Comparison of ENCODE assay signal across 28 mouse cellular contexts in the genomic region with DNA sequence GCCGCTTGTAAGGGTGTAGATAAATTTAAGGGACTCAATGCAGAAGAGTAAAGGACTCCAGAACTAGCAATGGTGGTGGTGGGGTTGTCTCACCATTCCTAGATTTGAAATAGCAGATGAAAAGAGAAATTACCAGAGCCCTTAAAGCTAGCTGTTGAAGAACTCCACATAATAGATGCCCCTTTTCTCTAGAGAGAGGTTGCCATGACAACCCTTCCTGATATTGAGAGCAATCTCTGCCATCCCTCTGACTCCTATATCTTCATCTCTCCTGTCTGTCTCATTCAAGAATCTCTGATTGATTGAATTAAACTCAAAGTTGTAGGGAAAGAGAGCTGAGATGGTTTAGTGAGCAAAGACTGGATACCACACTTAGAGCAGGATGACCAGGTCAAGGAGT. TPM values are rescaled to one million over a fixed set of nuclear protein-coding genes. Genes with fewer than 3 reads are reported as not detected.
A peak's percentile ranks its signal among the peaks of the same experiment; 100 is the strongest.
DNase-seq lines count a peak whose midpoint lies in the region; ATAC-seq lines count a peak whose summit lies in the region.
"Had no signal": no experiment of that assay in that cellular context is flagged by ENCODE, and none has a peak within 500 bp of the region (broad histone marks: within the 10 kb centered on the region; RNA-seq: fewer than 3 reads in every experiment).

No protein-coding gene starts in this region.

- no peaks in the 10 kb centered on the region for H3K27me3 ChIP-seq in forebrain, embryonic 14.5 days (replicated peaks; ENCODE audit: control insufficient read depth, insufficient read depth, low read length)
- H3K27me3 ChIP-seq in forebrain, embryonic 13.5 days = no peaks in the 10 kb centered on the region
- H3K27me3 ChIP-seq in hindbrain, embryonic 14.5 days (ENCODE audit: control insufficient read depth, insufficient read depth, low read length) = no peaks in the 10 kb centered on the region
- H3K27me3 ChIP-seq in hindbrain, embryonic 13.5 days = no peaks in the 10 kb centered on the region
- H3K27me3 ChIP-seq in midbrain, embryonic 14.5 days (ENCODE audit: control insufficient read depth, insufficient read depth, low read length) = no peaks in the 10 kb centered on the region
- no peaks in the 10 kb centered on the region for H3K27me3 ChIP-seq in midbrain, embryonic 16.5 days (ENCODE audit: control insufficient read depth, insufficient read depth, low read depth, low read length)
- H3K27me3 ChIP-seq: CH12.LX; embryonic facial prominence, embryonic 13.5 days; forebrain, embryonic 15.5 days had no signal

- H3K4me1 ChIP-seq in forebrain, embryonic 14.5 days (ENCODE audit: control insufficient read depth, insufficient read depth, low read length) = no peaks in the 10 kb centered on the region
- no peaks in the 10 kb centered on the region for H3K4me1 ChIP-seq in forebrain, embryonic 13.5 days
- H3K4me1 ChIP-seq in hindbrain, embryonic 14.5 days (replicated peaks; ENCODE audit: control insufficient read depth, insufficient read depth, low read length) = no peaks in the 10 kb centered on the region
- no peaks in the 10 kb centered on the region for H3K4me1 ChIP-seq in hindbrain, embryonic 13.5 days (replicated peaks)
- no peaks in the 10 kb centered on the region for H3K4me1 ChIP-seq in midbrain, embryonic 14.5 days (ENCODE audit: control insufficient read depth, insufficient read depth, low read length)
- no peaks in the 10 kb centered on the region for H3K4me1 ChIP-seq in midbrain, embryonic 16.5 days (ENCODE audit: control insufficient read depth, insufficient read depth, low read length)
- H3K4me1 ChIP-seq: embryonic facial prominence, embryonic 10.5 days; embryonic facial prominence, embryonic 13.5 days; forebrain, embryonic 15.5 days had no signal

- 78% methylated on average over 1 of the region's 1 CpGs for WGBS in forebrain, embryonic 14.5 days
- WGBS in forebrain, embryonic 13.5 days = 76% methylated on average over 1 of the region's 1 CpGs
- 85% methylated on average over 1 of the region's 1 CpGs for WGBS in hindbrain, embryonic 14.5 days
- 81% methylated on average over 1 of the region's 1 CpGs for WGBS in hindbrain, embryonic 13.5 days
- WGBS in midbrain, embryonic 14.5 days = 84% methylated on average over 1 of the region's 1 CpGs
- WGBS in midbrain, embryonic 16.5 days = 84% methylated on average over 1 of the region's 1 CpGs

- H3K9me3 ChIP-seq in forebrain, embryonic 14.5 days (replicated peaks; ENCODE audit: control insufficient read depth, low read length) = no peaks in the 10 kb centered on the region
- H3K9me3 ChIP-seq in forebrain, embryonic 13.5 days (replicated peaks) = no peaks in the 10 kb centered on the region
- no peaks in the 10 kb centered on the region for H3K9me3 ChIP-seq in hindbrain, embryonic 14.5 days (ENCODE audit: control insufficient read depth, low read length)
- no peaks in the 10 kb centered on the region for H3K9me3 ChIP-seq in hindbrain, embryonic 13.5 days
- H3K9me3 ChIP-seq in midbrain, embryonic 14.5 days (ENCODE audit: control insufficient read depth, low read length) = no peaks in the 10 kb centered on the region
- H3K9me3 ChIP-seq in midbrain, embryonic 16.5 days (replicated peaks; ENCODE audit: control insufficient read depth, low read length, poor library complexity, severe bottlenecking) = no peaks in the 10 kb centered on the region
- H3K9me3 ChIP-seq: embryonic facial prominence, embryonic 10.5 days; embryonic facial prominence, embryonic 13.5 days; forebrain, embryonic 15.5 days; G1E had no signal

- H3K9ac ChIP-seq in forebrain, embryonic 14.5 days (ENCODE audit: low read length) = no peak overlapping the region
- H3K9ac ChIP-seq in forebrain, embryonic 13.5 days = no peak overlapping the region
- H3K9ac ChIP-seq in hindbrain, embryonic 14.5 days = no peak overlapping the region
- H3K9ac ChIP-seq in hindbrain, embryonic 13.5 days = no peak overlapping the region
- H3K9ac ChIP-seq in midbrain, embryonic 14.5 days (replicated peaks; ENCODE audit: low read length) = no peak overlapping the region
- H3K9ac ChIP-seq in midbrain, embryonic 16.5 days (ENCODE audit: low read depth, low read length) = no peak overlapping the region
- H3K9ac ChIP-seq: embryonic facial prominence, embryonic 13.5 days; forebrain, embryonic 15.5 days had no signal

- peak; percentile 41 for DNase-seq in forebrain, embryonic 14.5 days (ENCODE audit: low spot score)
- DNase-seq in hindbrain, embryonic 14.5 days (ENCODE audit: low spot score) = peak; percentile 38
- peak; percentile 69 for DNase-seq in midbrain, embryonic 14.5 days
- peak; percentile 25 for DNase-seq in brain, adult 2 months (ENCODE audit: low read depth, low spot score)
- no peak for DNase-seq in cerebellum, adult 11-12 months
- DNase-seq: adrenal gland, postnatal 10 days; adrenal gland, postnatal 36 days; B cell, adult 2 months; cerebellum, adult 18-20 months; cerebellum, adult 9-10 months; cerebellum, postnatal 14 days; gastrocnemius, postnatal 10 days; gastrocnemius, postnatal 36 days; kidney, adult 18-20 months; kidney, adult 9 months had no signal

- no peaks in the 10 kb centered on the region for H3K36me3 ChIP-seq in forebrain, embryonic 14.5 days (ENCODE audit: control insufficient read depth, insufficient read depth, low read length)
- no peaks in the 10 kb centered on the region for H3K36me3 ChIP-seq in forebrain, embryonic 13.5 days (ENCODE audit: poor library complexity, severe bottlenecking)
- no peaks in the 10 kb centered on the region for H3K36me3 ChIP-seq in hindbrain, embryonic 14.5 days (replicated peaks; ENCODE audit: control insufficient read depth, insufficient read depth)
- no peaks in the 10 kb centered on the region for H3K36me3 ChIP-seq in hindbrain, embryonic 13.5 days
- no peaks in the 10 kb centered on the region for H3K36me3 ChIP-seq in midbrain, embryonic 14.5 days (ENCODE audit: control insufficient read depth, insufficient read depth, low read length)
- H3K36me3 ChIP-seq in midbrain, embryonic 16.5 days (ENCODE audit: control insufficient read depth, insufficient read depth, low read length) = no peaks in the 10 kb centered on the region
- H3K36me3 ChIP-seq: embryonic facial prominence, embryonic 10.5 days; embryonic facial prominence, embryonic 13.5 days; forebrain, embryonic 15.5 days; G1E had no signal

- ATAC-seq in forebrain, embryonic 14.5 days = no peak
- no peak for ATAC-seq in forebrain, embryonic 13.5 days
- ATAC-seq in hindbrain, embryonic 14.5 days (ENCODE audit: low FRiP score) = no peak
- ATAC-seq in hindbrain, embryonic 13.5 days (ENCODE audit: low FRiP score) = no peak
- ATAC-seq in midbrain, embryonic 14.5 days (ENCODE audit: low FRiP score, low TSS enrichment) = no peak
- no peak for ATAC-seq in midbrain, embryonic 16.5 days
- ATAC-seq: forebrain, embryonic 15.5 days; inflammation-experienced regulatory T-cells, adult 6 months; intestine, embryonic 16.5 days; Patski had no signal

- H3K4me3 ChIP-seq in forebrain, embryonic 14.5 days (ENCODE audit: low read depth, low read length) = no peak overlapping the region
- no peak overlapping the region for H3K4me3 ChIP-seq in forebrain, embryonic 13.5 days
- H3K4me3 ChIP-seq in hindbrain, embryonic 14.5 days (replicated peaks; ENCODE audit: low read length) = no peak overlapping the region
- no peak overlapping the region for H3K4me3 ChIP-seq in hindbrain, embryonic 13.5 days
- no peak overlapping the region for H3K4me3 ChIP-seq in midbrain, embryonic 14.5 days (replicated peaks; ENCODE audit: low read depth, low read length)
- no peak overlapping the region for H3K4me3 ChIP-seq in midbrain, embryonic 16.5 days (ENCODE audit: low read depth, low read length)
- H3K4me3 ChIP-seq: embryonic facial prominence, embryonic 10.5 days; embryonic facial prominence, embryonic 13.5 days; erythroblast, embryonic 14.5 days; forebrain, embryonic 15.5 days had no signal

- no peak overlapping the region for H3K4me2 ChIP-seq in forebrain, embryonic 14.5 days (ENCODE audit: low read length)
- no peak overlapping the region for H3K4me2 ChIP-seq in forebrain, embryonic 13.5 days
- H3K4me2 ChIP-seq in hindbrain, embryonic 14.5 days (replicated peaks) = no peak overlapping the region
- no peak overlapping the region for H3K4me2 ChIP-seq in hindbrain, embryonic 13.5 days
- no peak overlapping the region for H3K4me2 ChIP-seq in midbrain, embryonic 14.5 days (ENCODE audit: low read length)
- H3K4me2 ChIP-seq in midbrain, embryonic 16.5 days (ENCODE audit: low read length) = no peak overlapping the region
- H3K4me2 ChIP-seq: embryonic facial prominence, embryonic 13.5 days; forebrain, embryonic 15.5 days; heart, embryonic 11.5 days had no signal

- H3K27ac ChIP-seq in forebrain, embryonic 14.5 days (ENCODE audit: low read depth, low read length) = no peak overlapping the region
- no peak overlapping the region for H3K27ac ChIP-seq in forebrain, embryonic 13.5 days
- no peak overlapping the region for H3K27ac ChIP-seq in hindbrain, embryonic 14.5 days
- H3K27ac ChIP-seq in hindbrain, embryonic 13.5 days = no peak overlapping the region
- no peak overlapping the region for H3K27ac ChIP-seq in midbrain, embryonic 14.5 days (replicated peaks; ENCODE audit: low read depth, low read length)
- no peak overlapping the region for H3K27ac ChIP-seq in midbrain, embryonic 16.5 days (ENCODE audit: low read length)
- H3K27ac ChIP-seq: embryonic facial prominence, embryonic 10.5 days; embryonic facial prominence, embryonic 13.5 days; forebrain, embryonic 15.5 days had no signal

RNA-seq across cellular contexts. Expression of a gene that starts 35.3 kb away (rescaled TPM):
- 7.9 and 8.1 TPM in 2 replicates for polyA plus RNA-seq in forebrain, embryonic 14.5 days (2014; fragmentation: Nextera tagmentation; extraction: Ambion mirVana)
- polyA plus RNA-seq in forebrain, embryonic 13.5 days (2015; fragmentation: Nextera tagmentation; extraction: Ambion mirVana) = 4.5 and 4.8 TPM in 2 replicates
- polyA plus RNA-seq in hindbrain, embryonic 14.5 days (2014; fragmentation: Nextera tagmentation; extraction: Ambion mirVana) = 6.6 and 8.0 TPM in 2 replicates
- polyA plus RNA-seq in hindbrain, embryonic 13.5 days (2015; fragmentation: Nextera tagmentation; extraction: Ambion mirVana) = 5.0 and 5.2 TPM in 2 replicates
- 8.2 and 11.4 TPM in 2 replicates for polyA plus RNA-seq in midbrain, embryonic 14.5 days (2014; fragmentation: Nextera tagmentation; extraction: Ambion mirVana)
- 5.8 and 6.3 TPM in 2 replicates for polyA plus RNA-seq in midbrain, embryonic 16.5 days (2015; fragmentation: Nextera tagmentation; extraction: Ambion mirVana)
- polyA plus RNA-seq: G1E had no signal

RNA-seq across cellular contexts. Expression of a gene that starts 49.7 kb away (rescaled TPM):
- polyA plus RNA-seq in forebrain, embryonic 14.5 days (2014; fragmentation: Nextera tagmentation; extraction: Ambion mirVana) = 51.5 and 57.1 TPM in 2 replicates
- polyA plus RNA-seq in forebrain, embryonic 13.5 days (2015; fragmentation: Nextera tagmentation; extraction: Ambion mirVana) = 52.1 and 55.3 TPM in 2 replicates
- 42.9 and 44.5 TPM in 2 replicates for polyA plus RNA-seq in hindbrain, embryonic 14.5 days (2014; fragmentation: Nextera tagmentation; extraction: Ambion mirVana)
- polyA plus RNA-seq in hindbrain, embryonic 13.5 days (2015; fragmentation: Nextera tagmentation; extraction: Ambion mirVana) = 41.1 and 42.4 TPM in 2 replicates
- polyA plus RNA-seq in midbrain, embryonic 14.5 days (2014; fragmentation: Nextera tagmentation; extraction: Ambion mirVana) = 52.6 and 54.3 TPM in 2 replicates
- polyA plus RNA-seq in midbrain, embryonic 16.5 days (2015; fragmentation: Nextera tagmentation; extraction: Ambion mirVana) = 32.0 and 43.5 TPM in 2 replicates
